Mouse (Mus musculus): ENCODE measurements around the gene Polg2.
"Not testable (repeated sequence)": the region's sequence is repeated elsewhere in the genome, so short reads cannot be mapped to it uniquely, and the experiment has no call there.

The Polg2 gene

DNA sequence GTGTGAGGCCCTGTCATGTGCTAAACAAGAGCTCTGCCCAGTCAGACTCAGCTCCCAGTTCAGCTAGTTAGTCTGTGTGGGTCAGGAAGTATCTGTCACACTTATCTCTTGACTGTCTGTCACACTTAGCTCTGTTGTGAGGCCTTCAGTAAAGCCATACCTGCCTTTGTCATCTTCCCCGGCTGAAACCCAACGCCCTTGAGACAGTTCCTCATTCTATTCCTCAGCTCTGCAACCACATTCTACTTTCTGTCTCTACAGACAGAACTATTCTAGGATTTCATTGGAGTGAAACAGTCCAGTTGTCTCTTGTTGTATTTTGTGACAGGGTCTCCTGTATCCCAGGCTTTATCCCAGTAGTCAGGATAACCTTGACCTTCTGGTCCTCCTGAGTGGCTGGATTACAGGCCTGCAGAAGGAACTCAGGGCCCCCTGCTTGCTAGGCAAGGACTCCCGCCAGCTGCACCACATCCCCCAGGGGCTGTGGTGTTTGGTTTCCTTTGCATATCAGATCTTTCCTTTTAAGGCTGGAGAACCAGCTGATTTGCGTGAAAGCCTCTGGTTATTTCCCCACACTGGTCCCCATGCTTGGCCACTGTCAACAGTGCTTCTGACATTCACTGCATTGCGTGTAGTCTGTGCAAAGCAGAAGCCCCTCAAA lies 17.1 kb downstream of the Polg2 start:
- no peak for DNase-seq (ENCODE audit: low read depth, low spot score)

DNA sequence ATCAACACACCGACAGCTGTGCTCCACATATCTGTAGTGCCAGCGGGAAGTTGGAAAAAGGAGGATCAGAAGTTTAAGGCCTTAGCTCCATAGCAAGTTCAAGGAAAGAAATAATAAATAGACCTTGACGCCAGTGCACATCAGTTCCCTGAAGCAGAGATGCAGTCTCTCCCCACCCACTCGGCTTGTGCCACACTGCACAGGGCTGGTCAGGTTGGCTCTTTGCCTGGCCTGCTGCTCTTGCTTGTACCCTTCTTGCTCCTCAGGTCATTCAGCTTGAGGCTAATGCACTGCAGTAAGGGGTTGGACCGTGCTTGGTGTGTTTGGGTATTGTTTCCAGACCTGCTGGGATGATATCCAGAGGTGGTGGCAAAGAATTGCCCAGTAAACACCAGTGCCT lies 18.8 kb downstream of the Polg2 start:
- no peak for DNase-seq (ENCODE audit: low read depth, low spot score)

DNA sequence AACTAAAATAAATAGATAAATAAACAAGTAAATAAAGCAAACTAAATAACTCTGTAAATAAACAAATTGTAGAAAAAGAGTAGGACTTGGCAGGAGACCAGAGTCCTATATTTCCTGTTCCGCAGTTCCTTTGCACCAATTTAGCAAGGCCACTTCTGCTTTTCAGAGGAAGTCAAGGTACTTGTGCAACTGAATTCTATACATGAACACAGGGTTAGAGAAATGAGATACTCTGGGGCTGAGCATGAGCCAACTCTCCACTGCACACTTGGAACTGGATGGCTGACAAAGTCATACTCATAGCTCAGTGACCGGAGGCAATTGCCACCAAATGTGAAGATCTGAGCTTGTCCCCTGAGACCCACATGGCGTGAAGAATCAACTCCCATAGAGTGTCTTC lies 20.3 kb downstream of the Polg2 start:
- no peak for DNase-seq (ENCODE audit: low read depth, low spot score)

DNA sequence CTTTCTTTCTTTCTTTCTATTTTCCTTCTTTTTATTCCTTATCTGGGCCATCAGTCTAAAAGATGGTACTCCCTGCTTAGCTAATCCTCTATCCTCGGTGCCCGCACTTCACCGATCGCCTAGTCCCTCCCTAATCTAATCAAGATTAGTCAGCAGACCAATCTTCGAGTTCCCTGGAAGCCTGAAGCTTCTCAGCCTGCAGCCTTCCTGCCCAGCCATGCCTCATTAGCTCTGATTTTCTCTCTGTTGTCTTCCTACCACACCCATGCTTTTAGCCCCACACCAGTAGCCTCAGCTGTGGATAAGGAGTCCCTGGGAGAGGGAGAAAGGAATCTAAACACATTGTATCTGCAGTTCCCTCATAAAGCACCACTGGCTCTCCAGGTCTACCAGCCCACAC lies 23.8 kb downstream of the Polg2 start:
- no peak for DNase-seq (ENCODE audit: low read depth, low spot score)

DNA sequence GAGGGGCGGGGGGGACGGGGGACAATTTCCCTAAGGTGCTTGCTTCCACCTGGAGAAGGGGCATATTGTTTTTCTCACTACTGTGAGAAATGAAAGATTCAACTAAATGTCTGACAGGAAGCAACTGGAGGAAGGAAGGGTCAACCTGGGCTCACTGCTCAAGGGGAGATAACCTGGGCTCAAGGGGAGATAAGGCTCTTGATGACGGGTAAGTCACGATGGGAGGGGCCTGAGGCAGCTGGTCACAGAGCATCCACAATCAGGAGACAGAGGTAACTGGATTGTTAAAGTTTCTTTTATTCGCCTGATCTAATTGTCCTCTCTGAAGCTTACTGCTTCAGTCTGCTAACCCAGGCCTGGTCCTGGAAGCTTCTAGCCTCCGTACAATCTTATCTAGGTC lies 26.0 kb downstream of the Polg2 start:
- DNase-seq (ENCODE audit: low read depth, low spot score): no peak

DNA sequence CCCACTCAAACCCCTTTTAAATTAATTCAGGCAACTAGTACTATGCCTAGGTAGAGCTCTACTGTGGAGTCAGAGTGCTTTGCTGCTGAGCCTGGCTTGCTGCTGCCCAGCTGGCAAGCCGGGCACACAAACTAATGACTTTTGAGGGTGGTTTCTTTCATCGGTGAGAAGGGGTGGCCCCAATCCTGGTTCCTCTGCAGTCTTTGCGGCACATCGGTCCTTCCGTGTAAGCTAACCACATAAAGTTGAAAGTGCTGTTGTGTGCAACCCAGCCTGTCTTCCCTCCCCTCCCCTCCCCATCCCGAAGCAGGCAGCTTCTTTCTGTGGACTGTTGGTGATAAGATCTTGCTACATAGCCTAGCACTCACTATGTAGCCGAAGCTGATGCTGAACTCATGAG lies 27.2 kb downstream of the Polg2 start:
- DNase-seq (ENCODE audit: low read depth, low spot score): no peak

DNA sequence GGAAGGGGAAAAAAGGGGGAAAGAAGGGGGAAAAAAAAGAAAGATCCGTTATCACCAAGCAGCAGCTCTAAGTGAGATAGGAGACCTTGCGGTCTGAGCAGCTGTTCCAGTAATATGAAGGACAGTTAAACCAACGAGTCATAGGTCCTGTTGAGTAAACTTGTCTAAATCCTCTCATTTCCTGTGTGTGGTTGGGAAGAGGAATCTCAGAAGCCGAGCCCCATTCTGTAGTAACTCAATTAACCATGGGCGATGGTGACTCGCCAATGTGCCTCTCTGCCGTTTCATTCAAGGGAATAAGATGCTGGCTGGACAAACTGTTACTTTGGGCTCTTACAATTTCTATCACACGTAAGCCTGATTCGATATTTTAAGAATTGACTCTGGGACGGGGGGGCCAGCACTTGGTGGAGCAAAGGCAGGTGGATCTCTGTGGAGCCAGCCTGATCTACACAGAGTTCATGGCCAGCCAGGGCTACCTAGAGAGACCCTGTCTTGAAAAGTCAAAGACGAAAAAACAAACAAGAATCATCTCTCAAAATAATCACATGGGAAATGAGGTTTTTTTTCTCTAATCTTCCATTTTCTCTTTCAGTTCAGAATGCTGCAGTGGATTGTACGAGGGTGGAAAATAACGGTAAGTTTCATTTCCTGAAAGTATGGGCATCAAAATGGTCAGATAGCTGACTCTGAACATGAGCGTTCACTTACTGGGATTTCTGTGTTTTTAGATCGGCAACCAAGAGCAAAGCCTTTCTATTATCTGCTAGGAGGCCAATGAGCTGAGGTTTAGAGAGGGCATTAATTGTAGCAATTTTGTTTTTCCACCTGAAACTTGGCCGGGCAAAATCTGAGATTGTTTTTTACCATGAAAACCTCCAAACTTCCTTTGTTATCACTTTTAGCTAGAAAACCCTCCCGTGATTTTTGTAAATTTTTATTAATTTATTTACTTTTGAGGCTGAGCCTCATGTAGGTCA lies 28.0 kb downstream of the Polg2 start, which contains the start of gene Milr1:
Gene Milr1 (plus strand): TSS at position 188 of the 980 bp plus-strand sequence.
- DNase-seq (ENCODE audit: low read depth, low spot score): no peak

DNA sequence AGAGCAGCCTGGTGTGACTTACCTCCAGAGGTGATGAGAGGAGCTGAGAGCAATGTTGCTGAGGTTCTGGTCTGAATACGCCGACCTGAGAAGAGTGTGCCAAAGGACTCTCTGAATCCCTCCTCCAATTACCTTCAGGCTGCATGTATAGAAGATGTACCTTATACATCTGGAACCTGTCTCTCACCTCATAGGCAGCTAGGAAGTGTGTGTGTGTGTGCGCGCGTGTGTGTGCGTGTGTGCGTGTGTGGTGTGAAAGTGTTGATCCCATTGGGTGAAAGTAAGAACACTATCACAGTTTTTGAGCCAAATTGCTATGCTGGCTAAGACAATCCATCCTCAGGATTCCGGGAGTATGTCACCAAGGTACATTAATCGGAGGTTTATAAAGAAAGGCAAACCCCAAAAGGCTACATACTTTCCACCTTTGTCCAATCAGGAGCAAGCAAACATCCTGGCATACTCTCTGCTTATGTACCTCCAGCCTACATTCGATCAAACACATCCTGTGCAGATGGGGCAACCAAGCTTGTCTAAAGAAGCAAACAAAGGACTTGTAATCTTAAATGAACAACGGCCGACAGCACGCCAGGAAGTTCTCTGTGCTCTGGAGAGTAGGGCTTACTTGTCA lies 29.1 kb downstream of the Polg2 start, which contains the start of gene Pecam1:
Gene Pecam1 (minus strand): TSS at position 508 of the 631 bp plus-strand sequence.
- no peak for DNase-seq (ENCODE audit: low read depth, low spot score)

DNA sequence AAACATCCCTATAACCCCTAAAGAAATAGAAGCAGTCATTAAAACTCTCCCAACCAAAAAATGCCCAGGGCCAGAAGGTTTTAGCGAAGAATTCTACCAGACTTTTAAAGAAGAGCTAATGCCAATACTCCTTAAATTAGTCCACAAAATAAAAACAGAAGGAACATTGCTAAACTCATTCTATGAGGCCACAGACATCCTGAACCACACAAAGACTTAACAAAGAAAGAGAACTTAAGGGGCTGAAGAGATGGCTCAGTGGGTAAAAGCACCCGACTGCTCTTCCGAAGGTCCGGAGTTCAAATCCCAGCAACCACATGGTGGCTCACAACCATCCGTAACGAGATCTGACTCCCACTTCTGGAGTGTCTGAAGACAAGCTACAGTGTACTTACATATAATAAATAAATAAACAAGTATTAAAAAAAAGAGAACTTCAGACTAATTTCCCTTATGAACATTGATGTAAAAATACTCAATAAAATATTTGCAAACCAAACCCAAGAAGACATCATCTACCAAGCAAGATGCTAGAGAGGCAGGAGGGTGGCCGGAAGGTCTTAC lies 29.7 kb downstream of the Polg2 start:
- not testable (repeated sequence) for DNase-seq (ENCODE audit: low read depth, low spot score)

DNA sequence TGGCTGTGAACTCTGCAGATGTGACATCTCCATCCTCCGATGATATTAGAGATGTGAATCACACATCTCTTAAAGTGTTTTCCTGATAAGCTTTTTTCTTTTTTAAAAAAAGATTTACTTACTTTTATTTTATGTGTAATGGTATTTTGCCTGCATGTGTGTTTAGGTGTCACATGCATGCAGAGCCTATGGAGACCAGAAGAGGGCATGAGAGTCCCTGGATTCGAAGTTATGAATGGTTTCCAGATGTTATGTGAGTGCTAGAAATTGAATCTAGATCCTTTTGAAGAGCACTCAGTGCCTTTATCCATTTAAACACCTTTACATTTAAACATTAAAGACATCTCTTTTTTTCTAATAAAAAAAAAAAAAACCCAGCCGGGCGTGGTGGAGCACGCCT lies 34.4 kb downstream of the Polg2 start:
- no peak for DNase-seq (ENCODE audit: low read depth, low spot score)

DNA sequence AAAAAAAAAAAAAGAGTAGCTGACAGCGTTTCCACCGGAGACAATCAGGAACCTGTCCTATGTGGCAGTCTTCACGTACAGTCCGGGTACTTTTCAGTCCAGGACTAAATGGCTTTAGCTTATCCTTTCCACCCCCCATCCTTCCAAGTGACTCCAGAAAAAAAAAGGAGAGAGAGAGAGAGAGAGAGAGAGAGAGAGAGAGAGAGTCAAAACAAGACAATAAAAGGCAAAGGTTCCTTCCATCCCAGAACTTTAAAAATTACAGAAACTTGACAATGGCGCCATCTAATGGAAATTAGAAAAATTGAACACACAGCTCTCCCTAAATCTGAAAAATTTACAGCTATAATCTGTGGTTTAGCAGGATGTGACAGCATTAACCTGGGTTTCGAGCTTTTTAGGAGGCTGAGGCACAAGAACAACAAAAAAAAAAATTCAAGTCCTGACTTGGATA lies 36.9 kb downstream of the Polg2 start:
- DNase-seq (ENCODE audit: low read depth, low spot score): no peak

DNA sequence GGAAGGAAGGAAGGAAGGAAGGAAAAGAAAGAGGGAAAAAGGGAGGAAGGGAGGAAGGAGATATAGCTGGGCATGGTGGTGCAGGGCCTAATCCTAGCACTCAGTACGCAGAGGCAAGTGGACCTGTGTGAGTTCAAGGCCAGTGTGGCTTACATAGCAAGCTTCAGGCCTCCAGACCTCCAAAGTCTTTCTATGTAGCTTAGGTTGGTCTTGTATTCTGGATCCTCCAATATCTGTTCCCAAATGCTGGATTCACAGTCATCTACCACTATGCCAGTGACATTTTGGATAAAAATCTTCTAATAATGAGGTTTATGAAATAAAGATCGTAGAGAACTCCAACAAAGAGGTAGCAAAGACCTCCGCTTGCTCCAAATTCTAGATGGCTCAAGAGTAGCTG lies 37.5 kb downstream of the Polg2 start:
- no peak for DNase-seq (ENCODE audit: low read depth, low spot score)

DNA sequence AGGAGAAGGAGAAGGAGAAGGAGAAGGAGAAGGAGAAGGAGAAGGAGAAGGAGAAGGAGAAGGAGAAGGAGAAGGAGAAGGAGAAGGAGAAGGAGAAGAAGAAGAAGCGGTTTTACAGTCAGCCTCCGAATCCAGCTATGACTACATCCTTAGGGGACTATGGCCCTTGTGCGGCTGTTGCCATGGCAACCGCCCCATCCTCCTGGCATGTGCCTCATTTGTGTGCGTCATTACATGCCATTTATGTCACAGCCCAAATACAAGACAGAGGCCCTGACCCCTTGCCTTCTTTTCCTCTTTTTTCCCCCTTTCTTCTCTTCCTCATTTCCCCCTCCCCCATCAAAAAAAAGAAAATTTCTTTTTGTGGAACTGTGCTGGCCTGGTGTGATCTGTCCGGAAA lies 38.1 kb downstream of the Polg2 start:
- DNase-seq (ENCODE audit: low read depth, low spot score): no peak

DNA sequence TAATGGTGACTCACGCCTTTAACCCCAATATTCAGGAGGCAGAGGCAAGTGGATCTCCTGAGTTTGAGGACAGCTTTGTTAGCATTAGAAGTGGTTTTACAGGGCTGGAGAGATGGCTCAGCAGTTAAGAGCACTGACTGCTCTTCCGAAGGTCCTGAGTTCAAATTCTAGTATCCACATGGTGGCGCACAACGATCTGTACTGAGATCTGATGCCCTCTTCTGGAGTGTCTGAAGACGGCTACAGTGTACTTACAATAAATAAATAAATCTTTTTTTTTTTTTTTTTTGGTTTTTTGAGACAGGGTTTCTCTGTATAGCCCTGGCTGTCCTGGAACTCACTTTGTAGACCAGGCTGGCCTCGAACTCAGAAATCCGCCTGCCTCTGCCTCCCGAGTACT lies 38.6 kb downstream of the Polg2 start:
- DNase-seq (ENCODE audit: low read depth, low spot score): not testable (repeated sequence)

DNA sequence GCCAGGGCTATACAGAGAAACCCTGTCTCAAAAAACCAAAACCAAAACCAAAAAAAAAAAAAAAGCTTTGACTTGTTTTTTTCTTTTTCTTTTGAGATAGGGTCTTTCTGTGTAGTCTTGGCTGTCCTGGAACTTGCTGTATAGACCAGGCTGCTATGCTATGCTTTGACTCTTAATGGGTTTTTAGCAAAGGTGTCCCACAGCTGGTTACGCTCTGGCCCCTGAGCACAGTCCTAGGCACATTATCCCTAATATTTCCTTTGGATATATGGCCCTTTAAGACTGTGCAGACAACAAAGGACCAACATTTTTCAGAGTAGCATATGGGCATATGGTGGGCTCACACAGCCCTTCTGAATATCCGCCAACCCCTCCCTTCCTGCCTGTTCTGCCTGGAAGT lies 40.2 kb downstream of the Polg2 start:
- no peak for DNase-seq (ENCODE audit: low read depth, low spot score)

DNA sequence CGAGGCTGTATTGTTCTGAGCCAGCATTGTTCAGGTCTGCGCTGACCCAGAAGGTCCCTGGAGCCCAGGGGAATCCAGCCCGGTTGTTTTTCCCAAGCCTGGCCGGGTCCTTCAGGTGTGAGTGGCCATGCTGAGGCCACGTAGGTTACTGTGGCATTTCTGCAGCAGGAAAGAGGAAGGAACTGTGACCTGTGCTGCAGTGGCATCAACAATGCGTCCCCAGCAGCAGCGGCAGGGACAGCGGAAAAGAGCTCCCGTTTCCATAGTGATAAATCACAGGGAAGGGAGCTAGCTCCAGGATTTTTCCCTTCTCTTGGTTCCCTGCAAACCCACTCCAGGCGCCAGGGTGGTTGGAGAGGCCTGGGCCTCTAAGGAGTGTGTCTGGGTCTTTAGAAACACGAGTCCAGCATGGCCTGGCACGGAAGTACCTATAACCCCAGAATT lies 42.1 kb downstream of the Polg2 start:
- DNase-seq (ENCODE audit: low read depth, low spot score): no peak

DNA sequence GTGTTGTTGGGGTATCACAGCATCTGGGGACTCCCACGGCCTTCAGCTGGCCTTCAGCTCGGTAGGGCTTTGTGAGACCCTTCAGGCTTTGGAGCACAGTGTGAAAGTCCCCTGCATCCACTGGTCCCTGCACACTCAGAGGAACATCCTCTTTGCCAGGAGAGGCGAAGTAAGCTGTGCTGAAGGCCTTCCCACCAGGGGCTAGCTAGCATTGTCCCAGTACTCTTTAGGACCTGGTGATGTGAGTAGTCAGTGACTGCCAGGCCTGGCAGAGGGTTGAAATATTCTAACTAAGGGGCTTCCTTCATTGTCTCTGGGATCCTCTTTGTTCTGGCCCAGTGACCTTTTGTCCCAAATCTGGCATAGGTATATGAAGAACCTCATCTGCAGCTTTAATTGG lies 42.7 kb downstream of the Polg2 start:
- DNase-seq (ENCODE audit: low read depth, low spot score): no peak

DNA sequence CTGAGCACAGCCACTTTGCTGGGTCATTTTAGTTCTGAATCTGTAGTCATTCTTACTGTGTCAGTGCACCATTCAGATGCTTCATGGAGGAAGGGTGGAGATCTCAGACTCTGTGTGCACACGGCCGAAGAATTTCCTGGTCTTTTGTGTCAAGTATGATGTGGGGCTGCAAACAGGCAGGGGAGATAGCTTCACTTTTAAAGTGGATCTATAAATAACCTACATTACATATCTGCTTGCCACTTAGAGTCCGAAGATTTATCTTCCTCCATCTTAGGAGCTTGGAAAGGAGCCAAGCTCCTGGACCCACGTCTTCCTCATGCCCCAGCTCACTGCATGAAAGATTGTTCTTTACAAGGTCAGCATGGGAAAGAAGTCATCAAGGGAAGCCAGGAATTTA lies 48.6 kb downstream of the Polg2 start:
- no peak for DNase-seq (ENCODE audit: low read depth, low spot score)

DNA sequence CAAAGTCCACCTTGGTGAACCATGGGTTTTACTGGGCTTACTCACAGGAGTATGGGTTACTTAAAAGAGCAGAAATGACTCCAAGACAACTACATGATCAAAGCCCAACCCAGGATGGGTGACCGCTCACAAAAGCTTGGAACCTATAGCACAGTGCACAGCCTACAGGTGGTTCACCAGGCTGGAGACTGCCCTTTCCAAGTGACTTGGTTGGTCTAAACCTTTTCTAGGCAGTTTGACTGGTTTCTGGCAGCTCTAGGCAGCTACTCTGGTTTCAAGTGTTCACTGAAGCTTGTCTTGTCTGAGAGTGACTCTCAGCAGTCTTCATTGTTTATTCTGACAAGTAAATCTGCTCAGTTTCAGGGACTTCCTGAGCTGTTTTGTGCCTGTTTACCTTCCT lies 49.7 kb downstream of the Polg2 start:
- no peak for DNase-seq (ENCODE audit: low read depth, low spot score)

DNA sequence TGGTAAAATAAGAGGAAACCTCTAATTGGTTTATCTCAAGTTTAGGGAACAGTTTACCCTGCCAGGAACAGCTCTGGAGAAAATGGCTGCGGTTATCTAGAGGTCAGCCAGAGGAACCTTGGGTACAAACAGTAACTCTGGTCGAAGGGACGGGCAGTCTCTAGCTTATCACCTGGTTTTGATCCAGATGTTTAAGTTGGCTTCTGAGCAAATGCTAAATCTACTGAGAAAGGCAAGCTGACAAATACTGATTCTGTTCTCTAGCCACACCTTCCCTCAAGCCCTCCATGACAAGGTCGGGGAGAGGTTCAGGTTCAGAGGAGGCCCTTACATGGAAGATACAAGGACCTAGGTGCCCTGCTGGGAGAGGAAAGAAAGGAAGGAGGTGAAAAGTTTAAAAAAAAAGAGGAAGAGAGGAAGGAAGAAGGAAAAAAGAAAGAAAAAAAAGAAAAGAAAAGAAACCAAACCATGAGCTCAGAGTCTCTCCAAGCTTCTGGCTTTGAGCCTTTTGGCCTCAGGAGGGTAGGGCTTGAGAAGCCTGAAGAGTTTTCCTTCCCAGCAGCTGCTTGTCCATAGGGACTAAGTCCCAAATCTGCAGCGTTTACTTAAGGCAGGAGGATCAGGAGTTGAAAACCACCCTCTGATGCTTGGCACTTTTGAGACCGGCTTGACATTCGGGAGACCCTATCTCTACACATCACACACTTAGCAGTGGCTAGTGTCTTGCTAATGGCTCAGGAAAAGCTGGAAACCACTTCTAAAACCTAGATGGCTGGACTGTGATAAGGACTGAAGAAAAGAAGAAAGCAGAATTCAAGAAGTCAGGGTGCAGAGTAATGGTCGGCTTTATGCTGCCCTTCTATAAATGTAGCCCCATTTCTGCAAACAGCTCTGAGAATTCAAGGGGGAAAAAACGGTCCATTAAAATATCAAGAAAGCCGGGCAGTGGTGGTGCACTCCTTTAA lies 50.7 kb downstream of the Polg2 start:
- no peak for DNase-seq (ENCODE audit: low read depth, low spot score)

DNA sequence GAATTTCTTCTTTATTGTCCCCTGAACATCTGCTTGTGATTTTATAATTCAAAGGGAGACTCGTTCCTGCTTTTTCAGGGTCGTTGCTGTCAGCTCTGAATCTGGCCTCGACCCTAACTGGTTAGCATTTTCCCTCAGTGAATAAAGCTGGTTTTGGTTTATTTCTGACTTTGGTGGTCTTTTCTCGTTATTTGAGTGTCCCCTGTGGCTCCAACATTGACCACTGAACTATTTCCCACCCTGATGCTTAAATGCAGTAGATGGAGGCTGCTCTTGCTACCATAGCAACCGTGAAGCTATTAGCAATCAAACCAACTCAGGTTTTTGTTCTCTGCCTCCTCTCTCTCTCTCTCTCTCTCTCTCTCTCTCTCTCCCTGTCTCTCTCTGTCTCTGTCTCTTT lies 51.4 kb downstream of the Polg2 start:
- no peak for DNase-seq (ENCODE audit: low read depth, low spot score)

Data from c-Kit-negative CD71-positive TER-119-positive erythroid progenitor cells, embryonic 14.5 days (primary cell).